Mouse (Mus musculus) activated CD4-positive, CD25-positive, alpha-beta regulatory T cell, adult 9 weeks (primary cell): ENCODE data around the gene Clcn7. TPM values are rescaled to one million over a fixed set of nuclear protein-coding genes. Genes with fewer than 3 reads are reported as not detected.

Experiments
- polyA plus RNA-seq: library from polyadenylated mRNA; unstranded; fragments of 100-300 nt; shearing (Covaris generic); gene quantifications from one replicate; pipeline ENCODE4 v1.2.1, GENCODE M21; 2017

Clcn7 gene
- polyA plus RNA-seq = 41.9 TPM

GRCm38 (mm10) chr17:25133275-25133698 lies at the start of gene Clcn7:
Clcn7 (plus strand) TSS chr17:25133391.

DNA sequence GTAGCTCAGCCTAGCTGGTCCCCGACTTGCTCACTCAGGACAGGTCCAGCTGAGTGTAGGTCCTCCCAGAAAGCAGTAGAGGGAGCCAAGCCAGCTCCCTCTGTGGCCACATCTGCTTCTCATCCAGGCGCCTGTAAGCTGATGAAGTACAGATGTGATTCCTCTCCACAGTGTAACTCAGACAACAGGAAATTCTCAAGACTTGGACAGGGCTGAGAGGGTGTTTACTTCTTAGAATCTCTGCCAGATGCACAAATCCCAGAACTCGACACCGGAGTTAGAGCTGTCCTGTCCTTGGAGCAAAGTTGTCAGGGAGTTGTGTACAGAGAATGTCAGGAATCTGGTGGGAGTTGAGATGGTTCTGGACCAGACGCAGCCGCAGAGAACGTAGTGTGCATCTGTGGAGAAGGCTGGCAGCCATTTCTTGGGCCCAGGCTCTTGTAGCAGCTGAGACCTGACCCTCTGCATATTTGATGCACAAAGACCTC lies 49.7 kb upstream of the Clcn7 start, which contains the start of gene Tmem204:
Tmem204 (minus strand) TSS at position 148 of the 488 bp plus-strand sequence.

GRCm38 (mm10) chr17:25115664-25116432 lies 17.3 kb upstream of the Clcn7 start, which contains the start of gene Telo2:
Telo2 (minus strand) TSS chr17:25115967.

DNA sequence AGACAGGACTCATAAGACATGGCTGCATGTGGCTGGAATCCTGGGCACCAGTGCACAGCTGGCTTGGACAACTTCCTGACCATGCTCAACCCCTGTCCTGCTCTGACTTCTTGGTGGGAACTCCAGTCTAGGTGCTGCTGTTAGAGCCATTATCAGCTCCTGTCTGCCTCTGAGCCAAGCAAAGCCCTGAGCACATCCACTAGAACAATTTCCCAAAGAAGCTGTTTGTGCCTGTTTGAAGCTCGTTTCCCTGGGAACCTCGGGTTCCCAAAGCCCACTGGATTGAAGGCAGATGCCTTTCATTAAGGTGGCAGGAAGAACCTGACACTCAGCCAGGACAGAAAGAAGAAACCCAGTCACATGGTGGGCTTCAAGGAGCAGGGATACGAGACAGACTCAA lies 12.8 kb upstream of the Clcn7 start, which contains the start of gene Ptx4:
Ptx4 (plus strand) TSS at position 355 of the 400 bp plus-strand sequence.

DNA sequence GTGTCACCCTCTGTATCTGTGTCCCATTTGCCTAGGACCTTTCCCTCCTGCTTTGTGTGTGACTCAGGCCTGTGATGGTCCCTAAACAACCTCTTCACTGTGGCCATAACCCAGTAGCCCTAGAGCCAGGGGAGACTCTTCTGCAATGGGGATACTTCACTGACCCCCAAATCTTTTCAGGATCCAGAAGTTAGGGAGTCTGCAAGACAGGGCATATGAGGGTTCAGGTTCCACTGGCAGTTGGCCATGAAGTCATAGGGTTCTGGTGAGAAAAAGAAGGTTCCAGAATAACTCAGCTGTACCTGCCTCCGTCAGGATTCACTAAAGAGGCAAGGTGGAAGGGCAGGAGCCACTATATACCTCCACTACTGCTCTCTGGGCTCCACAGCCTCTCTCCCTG lies 29.0 kb downstream of the Clcn7 start, which contains the start of gene Ccdc154:
Ccdc154 (plus strand) TSS at position 301 of the 400 bp plus-strand sequence.

GRCm38 (mm10) chr17:25175411-25175810 lies 42.2 kb downstream of the Clcn7 start, which contains the start of gene Gm38655:
Gm38655 (minus strand) TSS chr17:25175471.

DNA sequence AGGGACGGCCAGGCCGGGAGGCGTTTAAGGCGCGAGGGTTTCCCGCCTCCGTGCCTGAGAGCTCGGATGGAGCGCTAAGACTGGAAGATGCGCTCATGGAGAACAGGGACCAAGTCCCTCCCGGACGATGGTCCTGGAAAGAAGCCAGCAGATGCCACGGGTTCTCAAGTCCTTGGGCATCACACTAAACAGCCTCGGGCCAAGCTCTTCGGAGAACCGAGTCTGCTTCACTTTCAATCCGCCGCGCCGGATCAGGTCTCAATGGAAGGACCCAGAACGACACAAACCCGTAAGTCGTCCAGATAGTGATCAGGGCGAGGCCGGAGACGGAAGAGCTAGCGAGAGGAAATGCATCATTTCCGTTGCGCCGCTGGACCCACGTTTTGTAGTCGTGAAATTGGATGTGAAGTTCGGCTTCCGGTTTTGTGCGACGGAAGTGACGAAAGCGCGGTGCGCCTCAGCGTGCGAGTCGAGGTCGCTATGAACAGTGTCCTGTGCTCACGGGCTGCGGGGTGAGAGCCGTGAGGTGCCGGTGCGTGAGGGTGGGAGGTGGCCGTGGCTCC lies 51.0 kb downstream of the Clcn7 start, which contains the start of gene BC003965:
BC003965 (plus strand) TSS at position 426 of the 563 bp plus-strand sequence.

DNA sequence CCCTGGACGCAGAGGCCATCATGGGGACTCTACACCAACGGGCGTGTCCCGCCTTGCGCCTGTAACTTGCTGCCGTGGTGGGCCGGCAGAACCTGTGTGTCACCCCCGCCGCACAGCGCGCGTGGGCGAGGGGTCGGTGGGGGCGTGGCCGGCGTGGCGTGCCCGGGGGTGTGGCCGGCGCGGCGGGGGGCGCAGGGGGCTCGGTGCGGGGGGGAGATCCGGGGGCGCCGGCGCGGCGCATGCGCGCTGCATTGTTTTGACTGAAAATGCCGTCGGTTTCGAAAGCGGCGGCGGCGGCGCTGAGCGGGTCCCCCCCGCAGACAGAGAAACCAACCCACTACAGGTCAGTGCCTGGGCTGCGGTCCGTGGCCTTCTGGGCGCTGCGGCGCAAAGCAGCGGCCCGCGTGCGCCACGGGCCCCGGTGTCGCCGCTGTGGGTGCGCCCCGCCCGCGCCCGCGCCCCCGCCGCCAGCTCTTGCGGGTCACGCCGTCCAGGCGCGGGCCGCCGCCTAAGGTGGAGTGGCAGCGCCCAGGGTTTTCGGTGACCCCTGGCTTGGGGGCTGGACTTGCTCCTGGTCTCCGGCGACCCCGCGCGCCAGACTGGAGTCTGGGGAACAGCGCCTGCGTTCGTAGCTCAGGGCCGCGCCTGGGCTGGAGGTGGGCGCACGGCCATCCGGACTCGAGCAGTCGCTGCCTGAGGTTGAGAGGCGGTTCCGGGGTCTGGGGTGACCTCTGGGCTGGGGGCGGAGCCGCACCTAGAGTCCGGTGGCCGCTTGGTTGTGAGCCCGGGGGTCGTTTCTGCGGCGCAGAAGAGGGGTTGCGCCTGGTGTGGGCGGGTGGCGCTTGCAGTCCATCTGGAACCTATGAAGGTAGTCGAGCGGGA lies 55.2 kb downstream of the Clcn7 start, which contains the start of gene Unkl:
Unkl (plus strand) TSS at position 248 of the 882 bp plus-strand sequence.

Other genes starting within 250 kb of the Clcn7 start
- 111 TPM for gene Nubp2, start 247.0 kb upstream of the Clcn7 start, polyA plus RNA-seq
- gene Spsb3, start 246.7 kb upstream of the Clcn7 start, polyA plus RNA-seq = 58.7 TPM
- 53.5 TPM for gene Eme2, start 238.3 kb upstream of the Clcn7 start, polyA plus RNA-seq
- 46.4 TPM for gene Mrps34, start 238.3 kb upstream of the Clcn7 start, polyA plus RNA-seq
- gene Nme3, start 236.9 kb upstream of the Clcn7 start, polyA plus RNA-seq = 67.3 TPM
- gene Mapk8ip3, start 196.4 kb upstream of the Clcn7 start, polyA plus RNA-seq = 60.4 TPM
- gene Jpt2, start 172.7 kb upstream of the Clcn7 start, polyA plus RNA-seq = 38.0 TPM
- 6.3 TPM for gene Cramp1l, start 117.6 kb upstream of the Clcn7 start, polyA plus RNA-seq
- gene Ift140, start 117.3 kb upstream of the Clcn7 start, polyA plus RNA-seq = 26.8 TPM
- gene Tmem204, start 49.8 kb upstream of the Clcn7 start, polyA plus RNA-seq = 0.98 TPM
- 24.8 TPM for gene Telo2, start 17.4 kb upstream of the Clcn7 start, polyA plus RNA-seq
- not detected for gene Ptx4, start 12.6 kb upstream of the Clcn7 start, polyA plus RNA-seq
- not detected for gene Ccdc154, start 29.1 kb downstream of the Clcn7 start, polyA plus RNA-seq
- gene Gm38655, start 42.1 kb downstream of the Clcn7 start, polyA plus RNA-seq = not detected
- gene BC003965, start 51.2 kb downstream of the Clcn7 start, polyA plus RNA-seq = 26.0 TPM
- 46.6 TPM for gene Unkl, start 55.0 kb downstream of the Clcn7 start, polyA plus RNA-seq
- gene Gnptg, start 106.7 kb downstream of the Clcn7 start, polyA plus RNA-seq = 89.9 TPM
- gene Tsr3, start 106.8 kb downstream of the Clcn7 start, polyA plus RNA-seq = 45.3 TPM
- gene Baiap3, start 123.0 kb downstream of the Clcn7 start, polyA plus RNA-seq = 42.3 TPM
- 525 TPM for gene Ube2i, start 141.2 kb downstream of the Clcn7 start, polyA plus RNA-seq
- not detected for gene Prss34, start 165.0 kb downstream of the Clcn7 start, polyA plus RNA-seq
- gene Prss28, start 175.3 kb downstream of the Clcn7 start, polyA plus RNA-seq = not detected
- not detected for gene Prss29, start 185.3 kb downstream of the Clcn7 start, polyA plus RNA-seq
- gene Tpsab1, start 212.2 kb downstream of the Clcn7 start, polyA plus RNA-seq = not detected
- not detected for gene Tpsb2, start 232.9 kb downstream of the Clcn7 start, polyA plus RNA-seq
- gene Tpsg1, start 235.9 kb downstream of the Clcn7 start, polyA plus RNA-seq = not detected